Mouse (Mus musculus): Measurements from ENCODE around the gene Slc12a3. TPM values are rescaled to one million over a fixed set of nuclear protein-coding genes. Genes with fewer than 3 reads are reported as not detected.
"Not testable (repeated sequence)": the region's sequence is repeated elsewhere in the genome, so short reads cannot be mapped to it uniquely, and the experiment has no call there.

The Slc12a3 gene
- total RNA-seq, 2 experiments from 2014 or later: not detected

- not testable (repeated sequence) for DNase-seq
Observed at GRCm38 (mm10) chr8:94399957-94400356, 71.0 kb downstream of the Slc12a3 start.

DNA sequence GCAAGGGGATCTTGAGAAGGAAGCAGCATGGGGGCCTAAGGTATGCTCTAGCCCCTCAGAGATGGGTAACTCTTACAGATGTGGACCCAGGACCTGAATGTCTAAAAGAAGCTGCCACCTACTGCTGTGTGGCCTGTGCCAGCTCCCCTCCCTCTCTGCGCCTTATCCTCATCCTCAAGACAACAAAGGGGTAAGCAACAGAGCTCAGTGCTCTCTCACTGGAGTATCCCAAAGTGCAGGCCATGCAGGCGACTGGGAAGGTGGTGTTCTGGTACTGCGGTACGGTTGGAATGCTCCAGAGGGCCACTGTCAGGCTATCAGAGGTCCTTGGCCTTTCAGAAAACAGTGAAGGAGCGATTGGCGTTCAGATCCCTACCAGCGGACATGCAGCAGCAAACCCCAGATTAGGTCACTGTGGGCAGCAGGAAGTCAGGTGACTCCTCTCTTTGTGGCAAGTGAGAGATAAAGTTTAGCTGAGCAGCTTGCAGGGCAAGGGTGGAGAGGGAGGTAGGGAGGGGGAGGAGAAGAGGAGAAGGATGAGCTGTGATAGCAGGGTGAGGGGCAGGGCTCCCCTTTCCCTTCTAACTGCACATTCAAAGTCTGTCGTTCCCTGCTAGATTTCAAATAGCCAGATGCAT, 79.6 kb downstream of the Slc12a3 start:
- no peak for DNase-seq

DNA sequence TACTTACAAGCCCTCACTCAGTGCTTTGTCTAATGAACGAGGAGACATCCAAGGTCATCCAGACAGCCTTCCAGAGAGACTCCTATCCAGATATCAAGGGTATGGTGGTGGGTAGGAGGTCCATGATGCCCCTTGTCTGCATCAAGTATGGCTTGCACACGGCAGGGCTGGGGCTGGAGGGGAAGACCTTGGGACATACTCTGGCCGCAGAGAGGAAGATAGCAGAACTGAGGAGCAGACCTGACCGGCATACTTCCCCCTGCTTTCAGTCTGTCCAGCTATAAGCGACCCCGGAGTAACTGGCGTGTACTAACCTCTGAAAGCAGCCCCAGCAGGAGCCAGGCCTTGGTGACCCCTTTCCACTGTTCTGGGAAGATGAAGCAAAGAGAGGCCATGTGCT, 80.5 kb downstream of the Slc12a3 start:
- DNase-seq: no peak

DNA sequence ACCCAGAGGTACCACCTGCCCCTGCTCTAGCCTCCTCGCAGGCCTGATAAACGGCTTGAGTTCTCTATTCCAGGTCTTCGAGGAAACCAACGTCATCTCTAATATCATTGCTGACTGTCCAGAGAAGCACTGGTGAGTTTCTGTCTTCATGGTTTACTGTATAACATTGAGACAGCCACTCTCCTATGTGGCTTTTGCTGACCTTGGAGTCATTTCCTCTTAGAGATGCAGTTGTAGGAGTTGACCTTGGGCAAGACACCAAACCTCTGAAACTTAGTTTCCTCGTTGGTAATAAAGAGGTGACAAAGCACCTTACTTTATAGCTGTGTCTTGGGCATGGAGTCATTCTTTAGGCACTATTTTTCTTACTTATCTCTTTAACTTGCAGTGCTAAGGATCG, 83.5 kb downstream of the Slc12a3 start:
- DNase-seq: no peak

DNA sequence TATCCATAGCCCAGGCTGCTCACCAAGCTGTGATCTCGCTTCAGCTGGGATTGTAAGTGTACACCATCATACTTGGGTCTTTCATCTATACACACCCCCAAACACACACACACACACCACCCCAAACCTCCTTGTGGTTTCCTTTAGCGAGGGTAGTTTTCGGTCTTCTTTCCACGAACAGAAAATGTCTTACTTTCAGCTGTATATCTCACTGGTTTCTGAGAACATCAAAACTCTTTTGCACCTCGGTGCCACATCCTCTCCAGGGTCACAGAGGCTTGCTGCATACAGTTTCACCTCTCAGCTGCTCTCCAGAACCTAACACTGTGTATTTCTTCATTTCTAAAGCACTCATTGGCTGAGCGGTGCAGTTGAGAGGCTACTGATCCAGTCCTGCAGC, 84.5 kb downstream of the Slc12a3 start:
- DNase-seq: no peak

- no peak for DNase-seq
Observed at GRCm38 (mm10) chr8:94415218-94415617, 86.2 kb downstream of the Slc12a3 start.

Small RNA genes within 50 kb of the gene (microRNA-seq; reads per million reads assigned to microRNA genes)
- gene Mir138-2: 37.8 reads per million, percentile 41 among the genes with 10 or more reads in this experiment

Other genes starting within 250 kb of the Slc12a3 start
- 10 to 100 TPM; 16.6 to 21.2 TPM for gene Bbs2, start 230.3 kb upstream of the Slc12a3 start, total RNA-seq (2021)
- not detected for gene Mt4, start 192.0 kb upstream of the Slc12a3 start, total RNA-seq (2021)
- 1 to 10 TPM; 4.1 to 5.9 TPM for gene Mt3, start 176.6 kb upstream of the Slc12a3 start, total RNA-seq (2021)
- 100 to 1,000 TPM; 138 to 410 TPM for gene Mt2, start 156.5 kb upstream of the Slc12a3 start, total RNA-seq (2021)
- gene Mt1, start 150.1 kb upstream of the Slc12a3 start, total RNA-seq (2021): 100 to 1,000 TPM; 298 to 394 TPM
- gene Nup93, start 114.6 kb upstream of the Slc12a3 start, total RNA-seq (2021): 10 to 100 TPM; 15.7 to 16.1 TPM
- 100 to 1,000 TPM; 109 to 110 TPM for gene Herpud1, start 57.2 kb downstream of the Slc12a3 start, total RNA-seq (2021)
- gene Nlrc5, start 105.2 kb downstream of the Slc12a3 start, total RNA-seq (2021): 1 to 10 TPM; 3.5 to 7.4 TPM
- gene Cpne2, start 203.8 kb downstream of the Slc12a3 start, total RNA-seq (2021): 10 to 100 TPM; 12.9 to 18.3 TPM

Data from adrenal gland, postnatal 36 days (tissue).